Comparison of ENCODE assay signal across 8 mouse cellular contexts in genomic region chr2:168553541-168553961, GRCm38 (mm10). TPM values are rescaled to one million over a fixed set of nuclear protein-coding genes. Genes with fewer than 3 reads are reported as not detected.
DNase-seq lines count a peak whose midpoint lies in the region; ATAC-seq lines count a peak whose summit lies in the region.

No protein-coding gene starts in this region.

- WGBS in forebrain, embryonic 13.5 days, result 57% methylated on average over 18 of the region's 18 CpGs
- 60% methylated on average over 18 of the region's 18 CpGs for WGBS in forebrain, embryonic 14.5 days

- no peak overlapping the region; the same call in 1 of the 2 replicates for H3K27ac ChIP-seq in forebrain, embryonic 13.5 days
- no peak overlapping the region for H3K27ac ChIP-seq in forebrain, embryonic 14.5 days (ENCODE audit: low read depth, low read length)

- H3K4me2 ChIP-seq in forebrain, embryonic 13.5 days, result no peak overlapping the region
- no peak overlapping the region for H3K4me2 ChIP-seq in forebrain, embryonic 14.5 days (ENCODE audit: low read length)

- no peak for DNase-seq in forebrain, embryonic 14.5 days (ENCODE audit: low spot score)
- peak; percentile 60 for DNase-seq in kidney, postnatal 10 days
- no peak for DNase-seq in frontal cortex, adult 2 months (ENCODE audit: extremely low spot score in 1 of 2, low spot score in 1 of 2)
- DNase-seq in spleen, adult 12 weeks (ENCODE audit: low spot score), result no peak
- no peak for DNase-seq in gastrocnemius, postnatal 36 days

- H3K9ac ChIP-seq in forebrain, embryonic 13.5 days, result 0 out of 2 replicates have a peak overlapping the region, but pooled peaks have one; percentile 8
- H3K9ac ChIP-seq in forebrain, embryonic 14.5 days (ENCODE audit: low read length), result no peak overlapping the region

- H3K4me3 ChIP-seq in forebrain, embryonic 13.5 days, result no peak overlapping the region
- no peak overlapping the region for H3K4me3 ChIP-seq in forebrain, embryonic 14.5 days (ENCODE audit: low read depth, low read length)
- H3K4me3 ChIP-seq in megakaryocyte, embryonic 14.5 days (replicated peaks), result peak overlapping the region; percentile 84

- ATAC-seq in forebrain, embryonic 13.5 days, result no peak
- no peak for ATAC-seq in forebrain, embryonic 14.5 days
- peak; percentile 27 for ATAC-seq in common myeloid progenitor, adult 5-6 weeks (replicated peaks; ENCODE audit: low read depth, poor library complexity, severe bottlenecking)

- H3K27me3 ChIP-seq in forebrain, embryonic 13.5 days, result peaks cover 3% of the 10 kb centered on the region; the same call in 1 of the 2 replicates
- H3K27me3 ChIP-seq in forebrain, embryonic 14.5 days (replicated peaks; ENCODE audit: control insufficient read depth, insufficient read depth, low read length), result no peaks in the 10 kb centered on the region
- H3K27me3 ChIP-seq in megakaryocyte, embryonic 14.5 days (replicated peaks), result peaks cover 96% of the 10 kb centered on the region

- H3K36me3 ChIP-seq in forebrain, embryonic 13.5 days (ENCODE audit: poor library complexity, severe bottlenecking), result no peaks in the 10 kb centered on the region
- no peaks in the 10 kb centered on the region for H3K36me3 ChIP-seq in forebrain, embryonic 14.5 days (ENCODE audit: control insufficient read depth, insufficient read depth, low read length)
- H3K36me3 ChIP-seq in megakaryocyte, embryonic 14.5 days (replicated peaks; ENCODE audit: low read length), result peaks cover under 1% of the 10 kb centered on the region

- no peaks in the 10 kb centered on the region for H3K9me3 ChIP-seq in forebrain, embryonic 13.5 days (replicated peaks)
- no peaks in the 10 kb centered on the region for H3K9me3 ChIP-seq in forebrain, embryonic 14.5 days (replicated peaks; ENCODE audit: control insufficient read depth, low read length)
- no peaks in the 10 kb centered on the region for H3K9me3 ChIP-seq in megakaryocyte, embryonic 14.5 days

- intact Hi-C loops in gastrocnemius, postnatal 36 days (cut with DNase I), result no loop called here

- H3K4me1 ChIP-seq in forebrain, embryonic 13.5 days, result peaks cover 31% of the 10 kb centered on the region
- H3K4me1 ChIP-seq in forebrain, embryonic 14.5 days (ENCODE audit: control insufficient read depth, insufficient read depth, low read length), result peaks cover 11% of the 10 kb centered on the region
- peaks cover 62% of the 10 kb centered on the region for H3K4me1 ChIP-seq in megakaryocyte, embryonic 14.5 days

RNA-seq across cellular contexts. Expression of gene Nfatc2, which starts 47.9 kb away (rescaled TPM):
- polyA plus RNA-seq in forebrain, embryonic 13.5 days (2015; fragmentation: Nextera tagmentation; extraction: Ambion mirVana), result 1.5 and 1.7 TPM in 2 replicates
- polyA plus RNA-seq in forebrain, embryonic 14.5 days (2014; fragmentation: Nextera tagmentation; extraction: Ambion mirVana), result 1.2 and 1.4 TPM in 2 replicates
- total RNA-seq in common myeloid progenitor, adult 5-6 weeks (2017), result 1.3 TPM in 2 replicates
- polyA plus RNA-seq in megakaryocyte, embryonic 14.5 days (2012; ENCODE audit: insufficient read depth, low replicate concordance), result 1.0 and 2.8 TPM in 2 replicates
- 7.6 and 8.5 TPM in 2 replicates for polyA plus RNA-seq in frontal cortex, adult 2 months (2012; rRNA removed)
- total RNA-seq in gastrocnemius, postnatal 36 days (2021), result 10 to 100 TPM in 1 of 2 experiments, 1 to 10 TPM in 1; 5.3 to 10.4 TPM
